Mouse (Mus musculus): Measurements from ENCODE around the gene Ahrr. TPM values are rescaled to one million over a fixed set of nuclear protein-coding genes. Genes with fewer than 3 reads are reported as not detected.

Ahrr gene
- total RNA-seq, 2 experiments from 2014 or later, result 0.64 to 0.70 TPM

Other genes with a start within 250 kb of the Ahrr start
- gene Cep72, start 230.0 kb downstream of the Ahrr start, total RNA-seq (2021), result 1 to 10 TPM; 1.6 to 2.2 TPM
- gene Slc9a3, start 170.9 kb downstream of the Ahrr start, total RNA-seq (2021), result 1 to 10 TPM; 1.4 to 2.4 TPM
- 10 to 100 TPM; 72.1 to 82.8 TPM for gene Exoc3, start 83.6 kb downstream of the Ahrr start, total RNA-seq (2021)
- 10 to 100 TPM; 80.6 to 87.7 TPM for gene Pdcd6, start 25.2 kb upstream of the Ahrr start, total RNA-seq (2021)
- gene Sdha, start 57.9 kb upstream of the Ahrr start, total RNA-seq (2021), result 100 to 1,000 TPM; 287 to 333 TPM
- 10 to 100 TPM; 83.1 to 98.0 TPM for gene Ccdc127, start 58.0 kb upstream of the Ahrr start, total RNA-seq (2021)
- not detected for gene Lrrc14b, start 71.7 kb upstream of the Ahrr start, total RNA-seq (2021)
- 1 to 10 TPM; 3.8 to 5.1 TPM for gene Zfp72, start 98.5 kb upstream of the Ahrr start, total RNA-seq (2021)
- gene Ftl1-ps1, start 107.4 kb upstream of the Ahrr start, total RNA-seq (2021), result 100 to 1,000 TPM; 171 to 174 TPM
- 1 to 10 TPM; 7.4 to 7.7 TPM for gene Zfp825, start 201.7 kb upstream of the Ahrr start, total RNA-seq (2021)